Mouse (Mus musculus) midbrain, embryonic 14.5 days (tissue): ENCODE data around the gene Myh10. TPM values are rescaled to one million over a fixed set of nuclear protein-coding genes. Genes with fewer than 3 reads are reported as not detected.
A peak's percentile ranks its signal among the peaks of the same experiment; 100 is the strongest.

Experiments
- ATAC-seq: fragments of 200-750 bp; cut with Nextera tagmentation; 2 replicates; pipeline ENCODE4 v1.8.0; 2017; ENCODE audit warnings: moderate number of reproducible peaks, moderate library complexity; ENCODE audit not compliant: low FRiP score, low TSS enrichment
- DNase-seq: peaks from one replicate; pipeline ENCODE4 v3.0.0-alpha.2; 2015
- H3K27ac ChIP-seq: fragments of 300-500 bp; sonication (generic); replicated peaks from 2 replicates; pipeline ENCODE4 v1.5.1; 2014; ENCODE audit warnings: mild to moderate bottlenecking, low read depth, low read length, moderate library complexity
- H3K27me3 ChIP-seq: fragments of 300-500 bp; sonication (generic); 2 replicates; pipeline ENCODE4 v1.6.1; 2014; ENCODE audit warnings: low read length, control low read depth, mixed read lengths; ENCODE audit not compliant: control insufficient read depth, insufficient read depth
- H3K36me3 ChIP-seq: fragments of 300-500 bp; sonication (generic); 2 replicates; pipeline ENCODE4 v1.6.1; 2014; ENCODE audit warnings: low read length, control low read depth; ENCODE audit not compliant: control insufficient read depth, insufficient read depth
- H3K4me1 ChIP-seq: fragments of 300-500 bp; sonication (generic); 2 replicates; pipeline ENCODE4 v1.6.1; 2014; ENCODE audit warnings: mild to moderate bottlenecking, antibody characterized with exemption, low read length, control low read depth; ENCODE audit not compliant: control insufficient read depth, insufficient read depth
- H3K4me2 ChIP-seq: fragments of 300-500 bp; sonication (generic); 2 replicates; pipeline ENCODE4 v1.6.1; 2014; ENCODE audit warnings: mild to moderate bottlenecking, low read length, moderate library complexity
- H3K4me3 ChIP-seq: fragments of 300-500 bp; sonication (generic); replicated peaks from 2 replicates; pipeline ENCODE4 v1.5.1; 2014; ENCODE audit warnings: low read depth, low read length
- H3K9ac ChIP-seq: fragments of 300-500 bp; sonication (generic); replicated peaks from 2 replicates; pipeline ENCODE4 v1.6.1; 2014; ENCODE audit warnings: mild to moderate bottlenecking, low read length, moderate library complexity
- H3K9me3 ChIP-seq: fragments of 300-500 bp; sonication (generic); 2 replicates; pipeline ENCODE4 v1.6.1; 2016; ENCODE audit warnings: low read length, control low read depth, mixed read lengths; ENCODE audit not compliant: control insufficient read depth
- WGBS: fragments of 180-500 bp; shearing (Covaris S2); extraction: QIAGEN DNeasy Blood & Tissue Kit; methylation state at CpG from one replicate; pipeline ENCODE4 v1.1.7; 2014; 5-methylcytosine and 5-hydroxymethylcytosine counted together
- polyA plus RNA-seq: library from polyadenylated mRNA; unstranded; fragments of >200 nt; fragmentation: Nextera tagmentation; extraction: Ambion mirVana; gene quantifications from 2 replicates; pipeline ENCODE4 v1.2.1, GENCODE M21; 2014

Gene Myh10
- polyA plus RNA-seq = 96.4 and 107 TPM in 2 replicates

DNA sequence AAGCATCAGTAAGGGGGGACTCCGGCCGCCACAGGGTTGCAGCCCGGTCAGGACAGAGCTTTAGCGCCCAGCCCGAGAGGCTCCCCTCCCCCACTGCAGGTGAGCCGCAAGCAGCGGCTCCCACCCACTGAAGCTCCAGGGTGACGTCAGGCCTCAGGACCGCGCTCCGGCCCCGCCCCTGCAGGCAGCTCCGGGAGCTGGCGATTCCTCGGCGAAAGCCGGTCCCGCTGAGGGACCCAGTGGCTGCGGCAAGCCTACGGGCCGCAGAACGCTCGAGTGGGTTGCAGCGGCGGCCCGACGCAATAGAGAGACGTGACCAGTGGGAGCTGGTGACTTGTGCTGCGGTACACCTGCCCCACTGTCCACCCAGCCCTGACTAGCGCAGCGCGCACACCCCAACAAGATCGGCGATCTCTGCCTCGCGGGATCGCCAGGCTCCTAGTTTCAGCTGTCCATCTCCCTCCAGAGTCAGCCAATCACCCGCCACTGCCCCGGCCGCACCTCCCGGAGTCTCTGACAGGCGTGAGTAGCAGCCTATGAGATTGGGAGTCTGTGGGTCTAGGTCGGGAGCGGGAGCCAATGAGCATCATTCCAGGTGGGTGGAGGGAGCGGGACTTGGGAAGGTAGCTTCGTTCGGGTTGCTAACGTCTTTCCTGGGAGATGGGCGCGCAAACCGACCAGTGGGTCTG, at the start of gene Myh10:
Gene Myh10, plus strand, starts transcription at position 239 of the 689 bp plus-strand sequence.
- under 1% methylated on average over 51 of the region's 51 CpGs for WGBS
- H3K4me2 ChIP-seq = peak within 1 kb of the TSS; percentile 75

DNA sequence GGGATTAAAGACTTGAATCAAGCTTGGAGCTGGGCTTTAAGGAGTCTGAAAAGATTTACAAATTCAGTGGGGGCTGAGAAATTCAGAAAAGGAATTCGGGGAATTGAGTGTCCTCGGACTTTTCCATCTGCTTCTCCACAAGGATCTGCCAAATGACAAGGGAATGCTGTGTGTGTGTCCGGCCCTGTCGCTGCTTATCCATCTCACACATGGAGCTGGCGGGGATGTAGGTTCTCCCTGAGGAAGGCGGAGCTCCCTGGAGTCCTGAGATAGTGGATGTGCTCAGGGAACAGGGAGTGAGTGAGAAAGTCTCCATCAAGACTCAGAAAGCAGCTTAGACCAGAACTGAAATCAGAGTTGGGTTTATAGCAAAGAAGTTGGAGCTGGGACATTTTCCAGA, 46.6 kb upstream of the Myh10 start:
- H3K9me3 ChIP-seq = no peaks in the 10 kb centered on the region
- H3K4me1 ChIP-seq = no peaks in the 10 kb centered on the region
- DNase-seq (no peak), ATAC-seq (no peak)
- 56% methylated on average over 6 of the region's 6 CpGs for WGBS
- H3K4me2 ChIP-seq = no peak overlapping the region
- no peak overlapping the region for H3K4me3 ChIP-seq
- H3K36me3 ChIP-seq = no peaks in the 10 kb centered on the region
- H3K27ac ChIP-seq = no peak overlapping the region
- H3K9ac ChIP-seq = no peak overlapping the region
- no peaks in the 10 kb centered on the region for H3K27me3 ChIP-seq

More for the DNA sequence above, at the start of gene Myh10:
- Histone ChIP-seq H3K4me1 (peaks cover 7% of the 10 kb centered on the region), H3K9me3 (no peaks in the 10 kb centered on the region), H3K27me3 (no peaks in the 10 kb centered on the region), H3K36me3 (no peaks in the 10 kb centered on the region), H3K4me3 (peak within 1 kb of the TSS; percentile 93), H3K27ac (peak within 1 kb of the TSS; percentile 99), H3K9ac (peak within 1 kb of the TSS; percentile 94)
- ATAC-seq (peak; percentile 99), DNase-seq (peak; percentile 99)

DNA sequence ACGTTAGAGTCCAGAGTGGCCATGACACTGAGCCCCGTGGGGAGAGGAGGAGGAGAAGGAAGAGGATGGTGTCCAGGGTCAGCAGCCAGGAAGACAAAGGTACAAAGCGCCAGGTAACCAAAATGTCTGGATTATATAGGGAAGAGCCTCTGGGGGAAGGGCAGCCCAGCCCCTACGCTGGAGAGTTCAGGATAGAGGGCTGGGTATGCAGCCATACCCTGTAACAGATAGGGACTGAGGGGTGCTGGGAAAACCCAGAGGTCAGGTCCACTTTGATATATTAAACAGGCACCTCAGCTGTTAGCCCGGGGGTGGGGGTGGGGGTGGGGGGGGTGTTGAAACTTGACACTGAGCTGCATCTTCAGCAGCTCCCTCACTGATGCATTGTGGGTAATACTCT, 43.6 kb upstream of the Myh10 start:
- Histone ChIP-seq H3K9me3 (no peaks in the 10 kb centered on the region), H3K27me3 (no peaks in the 10 kb centered on the region), H3K9ac (no peak overlapping the region), H3K27ac (no peak overlapping the region), H3K4me2 (no peak overlapping the region), H3K36me3 (no peaks in the 10 kb centered on the region), H3K4me1 (no peaks in the 10 kb centered on the region), H3K4me3 (no peak overlapping the region)
- DNase-seq (no peak), ATAC-seq (no peak)
- WGBS = 75% methylated on average over 5 of the region's 5 CpGs

DNA sequence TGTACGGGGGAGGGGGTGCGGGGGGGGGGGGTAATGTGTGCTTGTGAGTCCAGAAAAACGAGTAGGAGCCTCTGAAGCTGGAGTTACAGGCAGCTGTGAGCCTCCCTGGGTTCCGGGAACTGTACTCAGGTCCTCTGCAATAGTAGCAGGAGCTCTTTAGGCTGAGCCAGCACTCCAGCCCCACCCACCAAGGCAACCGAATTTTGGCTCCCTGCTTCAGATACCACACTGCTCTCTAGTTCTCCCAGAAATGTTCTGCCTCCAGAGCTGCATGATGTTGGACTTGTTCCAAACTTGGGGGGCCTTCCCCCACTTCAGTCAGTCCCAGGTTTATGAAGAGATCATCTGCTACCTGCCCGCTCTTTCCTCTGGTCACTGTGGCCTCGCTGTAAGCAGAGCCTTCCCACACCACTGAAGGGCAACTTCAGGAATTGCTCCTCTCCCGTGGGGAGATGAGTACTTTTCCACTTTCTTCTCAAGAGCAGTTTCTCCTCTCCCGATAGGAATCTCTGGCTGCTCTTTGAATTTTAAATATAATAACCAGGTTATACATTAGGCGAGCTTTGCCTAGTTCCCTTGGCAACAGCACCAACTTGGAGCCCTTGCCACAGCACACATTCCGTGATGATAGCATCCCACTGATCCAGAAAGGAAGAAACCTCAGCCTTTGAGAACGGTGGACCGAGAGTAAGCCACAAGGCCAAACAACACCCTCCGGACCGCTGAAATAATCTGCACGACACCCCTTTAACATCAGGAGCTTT, 42.8 kb upstream of the Myh10 start:
- 74% methylated on average over 15 of the region's 16 CpGs for WGBS
- no peak overlapping the region for H3K27ac ChIP-seq
- ATAC-seq = no peak

DNA sequence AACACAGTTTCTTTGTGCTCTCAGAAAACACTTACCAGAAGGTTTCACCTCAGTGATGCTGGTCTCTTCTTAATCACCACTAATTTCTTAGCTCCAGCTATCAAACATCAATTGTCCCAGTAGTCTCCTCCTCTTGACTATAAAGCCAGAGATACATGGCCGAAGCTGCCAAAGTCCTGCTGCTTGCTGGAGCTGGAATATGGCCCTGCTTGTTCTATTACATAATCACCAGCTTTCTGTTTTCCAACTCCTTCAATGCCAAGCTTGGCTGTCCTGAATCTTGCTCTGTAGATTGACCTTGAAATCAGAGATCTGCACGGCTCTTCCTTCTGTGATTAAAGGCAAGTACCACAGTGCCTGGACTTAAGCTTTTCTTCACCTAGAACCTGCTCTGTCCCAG, 39.8 kb upstream of the Myh10 start:
- H3K4me3 ChIP-seq = no peak overlapping the region
- H3K9ac ChIP-seq = no peak overlapping the region
- no peaks in the 10 kb centered on the region for H3K27me3 ChIP-seq
- no peak overlapping the region for H3K4me2 ChIP-seq
- H3K4me1 ChIP-seq = no peaks in the 10 kb centered on the region
- DNase-seq (no peak), ATAC-seq (no peak)
- WGBS = 88% methylated on average over 2 of the region's 2 CpGs
- H3K36me3 ChIP-seq = no peaks in the 10 kb centered on the region
- H3K9me3 ChIP-seq = no peaks in the 10 kb centered on the region
- no peak overlapping the region for H3K27ac ChIP-seq

More for the DNA sequence above, 42.8 kb upstream of the Myh10 start:
- no peak for DNase-seq
- Histone ChIP-seq H3K4me3 (no peak overlapping the region), H3K27me3 (no peaks in the 10 kb centered on the region), H3K9me3 (no peaks in the 10 kb centered on the region), H3K4me1 (no peaks in the 10 kb centered on the region), H3K36me3 (no peaks in the 10 kb centered on the region), H3K9ac (no peak overlapping the region), H3K4me2 (no peak overlapping the region)

DNA sequence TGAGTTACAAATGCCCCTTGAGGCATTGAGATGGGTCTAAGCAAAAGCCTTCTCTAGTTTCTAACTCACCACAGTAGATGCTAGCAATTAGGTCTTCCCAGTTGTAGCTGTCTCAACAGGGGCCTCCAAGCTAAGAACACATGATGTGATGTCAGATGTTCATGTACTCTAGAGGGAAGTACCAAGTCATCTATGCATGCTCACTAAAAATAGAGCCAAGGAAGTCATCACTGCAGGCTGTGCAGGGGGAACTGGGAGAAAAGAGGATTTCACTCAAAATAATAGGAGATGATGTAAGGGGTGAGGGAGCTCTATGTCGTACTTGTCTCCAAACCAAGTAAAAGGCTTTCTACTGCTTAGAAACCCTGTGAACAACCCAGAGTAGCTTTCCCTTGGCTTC, 35.8 kb upstream of the Myh10 start:
- no peak for ATAC-seq
- no peaks in the 10 kb centered on the region for H3K9me3 ChIP-seq
- DNase-seq = no peak
- H3K36me3 ChIP-seq = no peaks in the 10 kb centered on the region
- WGBS = 47% methylated on average over 1 of the region's 1 CpGs
- no peak overlapping the region for H3K27ac ChIP-seq
- no peak overlapping the region for H3K4me2 ChIP-seq
- H3K4me1 ChIP-seq = no peaks in the 10 kb centered on the region
- no peak overlapping the region for H3K4me3 ChIP-seq
- H3K9ac ChIP-seq = no peak overlapping the region
- H3K27me3 ChIP-seq = no peaks in the 10 kb centered on the region

DNA sequence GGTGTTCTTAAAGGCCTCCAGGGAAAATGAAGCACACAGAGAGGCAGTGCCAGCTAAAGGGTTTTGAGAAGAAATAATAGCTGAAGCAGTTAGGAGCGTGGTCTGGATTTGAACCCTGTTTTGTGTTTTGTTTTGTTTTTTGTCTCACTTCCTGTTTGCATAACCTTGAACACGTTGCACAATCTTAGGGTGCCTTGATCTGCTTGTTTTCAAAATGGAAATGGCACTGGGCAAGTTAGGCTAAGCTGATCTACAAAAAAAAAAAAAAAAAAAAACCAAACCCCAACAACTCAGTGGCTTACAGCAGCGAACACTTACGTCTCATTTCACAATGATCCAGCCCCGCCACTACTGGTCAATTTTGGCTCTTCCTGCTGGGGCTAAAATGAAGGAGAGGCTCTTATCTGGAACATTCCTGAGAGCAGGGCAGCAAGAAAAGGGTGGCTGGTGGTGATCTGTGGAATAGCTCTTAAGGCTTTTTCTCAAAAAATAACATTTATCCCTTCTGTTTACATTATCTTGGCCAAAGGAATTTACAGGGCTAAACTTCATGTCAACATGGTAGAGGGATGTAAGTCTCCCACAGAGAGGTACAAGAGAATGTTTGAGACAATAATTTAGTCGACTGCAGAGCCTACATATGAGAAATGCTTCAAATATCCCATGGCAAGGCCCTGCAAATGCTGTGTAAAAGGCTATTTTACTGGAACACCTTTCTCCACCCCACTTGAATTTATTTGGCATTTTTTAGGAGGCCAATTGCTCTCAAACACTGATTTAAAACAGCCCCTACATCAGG, 34.3 kb upstream of the Myh10 start:
- no peak overlapping the region for H3K27ac ChIP-seq
- no peak overlapping the region for H3K4me2 ChIP-seq
- H3K4me3 ChIP-seq = no peak overlapping the region
- H3K4me1 ChIP-seq = no peaks in the 10 kb centered on the region
- 59% methylated on average over 6 of the region's 6 CpGs for WGBS
- no peaks in the 10 kb centered on the region for H3K36me3 ChIP-seq
- ATAC-seq (no peak), DNase-seq (no peak)
- no peaks in the 10 kb centered on the region for H3K27me3 ChIP-seq
- no peaks in the 10 kb centered on the region for H3K9me3 ChIP-seq
- H3K9ac ChIP-seq = no peak overlapping the region

DNA sequence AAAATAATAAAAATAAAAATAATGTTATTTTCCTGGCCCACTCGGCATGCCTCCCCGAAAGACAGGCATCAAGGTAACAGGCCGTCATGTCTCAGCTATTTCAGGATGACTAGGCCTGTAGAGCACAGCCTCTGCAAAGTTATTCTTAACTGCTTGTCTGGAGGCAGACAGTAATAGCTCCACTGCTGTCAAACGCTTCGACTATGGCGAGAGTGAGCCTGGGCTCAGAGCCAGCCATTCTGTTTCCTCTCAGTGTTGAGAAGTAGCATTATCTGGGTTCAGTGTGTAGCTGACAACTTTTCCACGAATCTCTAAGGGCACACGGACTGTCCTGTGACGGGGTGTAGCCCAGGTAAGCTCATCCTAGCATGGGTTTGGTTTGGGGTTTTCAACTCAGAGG, 33.5 kb upstream of the Myh10 start:
- Histone ChIP-seq H3K4me3 (no peak overlapping the region), H3K9ac (no peak overlapping the region), H3K9me3 (no peaks in the 10 kb centered on the region), H3K4me1 (no peaks in the 10 kb centered on the region), H3K36me3 (no peaks in the 10 kb centered on the region), H3K27ac (no peak overlapping the region), H3K27me3 (no peaks in the 10 kb centered on the region), H3K4me2 (no peak overlapping the region)
- ATAC-seq (no peak), DNase-seq (peak; percentile 23)
- 83% methylated on average over 9 of the region's 9 CpGs for WGBS
